Mouse (Mus musculus) cerebellum, adult 9-11 months (tissue): ENCODE measurements around the gene Dclk1.

Source experiments
- DNase-seq: peaks from one replicate; pipeline ENCODE4 v3.0.0; 2022

Gene Dclk1

GRCm38 (mm10) chr3:55543929-55544684, 301.9 kb downstream of the Dclk1 start:
- no peak for DNase-seq

DNA sequence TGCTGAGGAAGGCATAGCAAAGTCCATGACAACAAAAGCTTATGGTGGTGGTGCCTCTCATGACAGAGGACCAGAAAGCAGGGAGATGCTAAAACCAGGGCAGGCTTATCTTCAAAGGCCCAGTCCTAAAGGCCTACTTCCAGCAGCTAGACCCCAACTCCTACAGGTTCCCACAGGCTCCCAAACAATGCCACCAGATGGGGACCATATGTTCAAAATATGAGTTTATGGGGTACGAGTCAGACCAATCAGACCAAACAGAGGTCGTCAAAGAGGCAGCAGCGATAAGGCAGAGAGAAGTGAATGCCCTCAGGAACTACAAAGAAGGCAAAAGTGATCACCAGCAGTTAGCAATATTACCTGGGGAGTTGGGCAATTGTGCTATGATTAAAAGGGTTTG, 303.1 kb downstream of the Dclk1 start:
- no peak for DNase-seq

- no peak for DNase-seq
Measured at GRCm38 (mm10) chr3:55545916-55546315, 303.8 kb downstream of the Dclk1 start.

- DNase-seq = no peak
Measured at GRCm38 (mm10) chr3:55547106-55547505, 304.9 kb downstream of the Dclk1 start.

DNA sequence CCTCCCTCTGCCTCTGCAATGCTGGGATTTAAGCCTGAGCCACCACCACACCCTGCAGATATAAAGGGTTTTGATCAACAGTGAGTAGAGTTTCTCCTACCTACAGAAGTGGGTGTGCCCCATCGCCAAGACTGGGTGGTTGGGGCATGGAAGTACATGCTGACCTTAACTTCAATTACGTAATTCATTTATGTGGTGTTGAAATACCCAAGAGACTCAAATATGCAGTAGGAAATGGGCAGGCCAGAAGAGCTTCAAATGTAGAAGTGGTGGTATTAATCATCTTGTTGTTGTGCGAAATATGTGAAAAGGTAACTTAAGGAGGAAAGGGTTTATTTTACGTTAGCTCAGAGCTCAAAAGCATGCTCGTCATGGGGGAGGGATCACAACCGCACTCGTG, 307.2 kb downstream of the Dclk1 start:
- no peak for DNase-seq

DNA sequence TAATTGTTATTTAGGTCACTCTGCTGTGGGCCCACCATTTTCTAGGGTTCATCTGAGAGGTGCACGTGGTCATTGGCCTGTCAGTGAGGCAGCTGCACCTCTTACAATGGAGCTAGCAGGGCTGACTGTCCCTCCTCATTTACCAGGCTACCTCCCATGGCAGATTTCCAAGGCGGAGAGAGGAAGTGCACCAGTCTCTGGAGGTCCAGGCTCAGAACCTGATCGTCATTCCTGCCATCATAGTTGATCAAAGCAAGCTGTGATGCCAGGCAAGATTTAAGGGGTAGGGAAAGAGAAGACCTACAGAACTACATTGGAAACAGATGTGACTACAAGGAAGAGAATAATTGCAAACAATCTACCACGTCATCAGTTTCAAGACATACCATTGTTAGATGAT, 308.8 kb downstream of the Dclk1 start:
- DNase-seq = no peak

DNA sequence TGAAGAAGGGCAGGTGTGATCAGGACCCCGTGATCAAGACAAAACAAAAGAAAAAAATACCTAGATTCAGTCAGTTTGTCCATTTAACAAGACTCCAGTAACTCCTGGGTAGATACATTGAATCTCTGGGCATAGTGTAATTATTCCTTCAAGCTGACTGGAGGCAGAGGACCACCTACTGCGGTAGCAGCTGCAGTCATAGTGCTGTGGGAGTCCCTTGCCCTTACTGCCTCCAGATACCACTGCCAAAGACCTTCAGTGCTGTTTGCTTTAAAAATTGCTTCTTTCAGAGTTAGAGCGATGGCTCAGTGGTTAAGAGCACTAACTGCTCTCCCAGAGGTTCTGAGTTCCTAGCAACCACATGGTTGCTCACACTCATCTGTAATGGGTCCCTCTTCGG, 309.7 kb downstream of the Dclk1 start:
- DNase-seq = no peak

- DNase-seq = no peak
Measured at GRCm38 (mm10) chr3:55553031-55553430, 310.9 kb downstream of the Dclk1 start.

- DNase-seq = no peak
Measured at GRCm38 (mm10) chr3:55555848-55556247, 313.7 kb downstream of the Dclk1 start.

GRCm38 (mm10) chr3:55558570-55558969, 316.4 kb downstream of the Dclk1 start:
- no peak for DNase-seq

- DNase-seq = no peak
Measured at GRCm38 (mm10) chr3:55567476-55567875, 325.3 kb downstream of the Dclk1 start.

DNA sequence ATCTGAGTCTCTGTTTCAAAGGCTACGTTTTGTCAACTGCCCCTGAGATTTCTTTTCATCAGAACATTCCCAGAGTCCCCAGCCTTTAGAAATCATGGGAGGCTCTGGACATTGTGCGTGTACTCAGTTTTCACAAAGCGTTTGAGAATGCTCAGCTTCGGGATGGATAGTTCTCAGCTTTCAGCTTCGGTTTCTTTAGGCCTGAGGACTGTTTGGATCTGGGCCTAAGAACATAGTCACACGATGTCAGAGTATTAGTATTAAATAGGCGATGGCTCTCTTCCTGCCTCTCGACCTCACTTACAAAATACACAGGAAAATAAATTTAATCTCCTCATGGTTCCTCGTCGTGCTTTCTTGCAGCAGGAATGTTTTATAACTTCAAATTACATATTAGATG, 327.4 kb downstream of the Dclk1 start:
- no peak for DNase-seq

GRCm38 (mm10) chr3:55571034-55571433, 328.9 kb downstream of the Dclk1 start:
- DNase-seq = no peak

DNA sequence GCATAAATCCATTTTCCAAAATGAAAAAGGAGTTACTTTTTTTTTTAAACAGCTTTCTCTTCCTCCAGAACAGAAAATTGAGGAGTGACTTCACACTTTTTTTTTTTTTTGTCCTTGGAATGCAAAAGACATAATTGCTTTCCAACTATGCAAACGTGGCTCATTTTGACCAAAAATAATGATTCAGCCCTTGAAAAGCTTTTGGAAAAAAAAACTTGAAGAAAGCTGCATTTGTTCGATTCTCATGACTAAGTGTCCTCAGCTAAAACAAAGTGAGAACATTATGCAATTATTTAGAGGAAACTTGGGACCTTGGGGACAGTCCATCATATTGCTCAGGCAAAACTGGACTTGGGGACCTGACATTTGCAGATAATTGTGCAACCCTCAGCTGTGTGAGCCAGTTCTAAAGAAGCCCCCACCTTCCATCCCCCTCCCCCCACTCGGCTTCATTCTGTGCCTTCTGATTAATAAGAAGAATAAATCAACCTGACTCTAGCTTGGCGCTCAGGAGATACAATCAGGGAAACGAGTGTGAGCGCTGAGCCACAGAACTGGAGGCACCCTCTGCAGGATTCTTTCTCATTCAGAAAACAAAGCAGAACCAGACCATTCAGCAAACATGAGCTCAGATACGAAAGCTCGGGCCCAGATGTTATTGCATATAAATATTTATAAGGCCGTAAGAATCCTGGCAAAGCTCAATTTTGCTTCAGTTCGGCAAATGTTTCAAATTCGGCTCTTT, 329.6 kb downstream of the Dclk1 start:
- DNase-seq = no peak

DNA sequence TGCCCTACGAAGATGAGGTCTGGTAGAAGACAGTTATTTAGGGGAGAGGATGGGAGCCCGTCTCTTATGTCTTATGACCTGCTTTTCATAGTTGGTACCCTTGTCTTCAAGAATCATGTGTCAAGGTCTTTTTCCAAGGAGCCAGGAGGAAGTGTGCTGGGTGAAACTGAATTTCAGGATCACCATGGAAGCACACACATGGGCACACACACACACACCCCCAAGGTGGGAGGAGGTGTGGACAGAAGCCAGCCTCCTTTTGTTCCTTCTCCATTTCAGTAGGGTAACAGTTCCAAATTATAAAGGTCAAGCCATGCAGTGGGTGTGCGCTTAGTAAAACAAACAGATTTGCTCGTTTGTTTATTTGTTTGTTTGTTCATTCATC, 330.1 kb downstream of the Dclk1 start:
- no peak for DNase-seq

DNA sequence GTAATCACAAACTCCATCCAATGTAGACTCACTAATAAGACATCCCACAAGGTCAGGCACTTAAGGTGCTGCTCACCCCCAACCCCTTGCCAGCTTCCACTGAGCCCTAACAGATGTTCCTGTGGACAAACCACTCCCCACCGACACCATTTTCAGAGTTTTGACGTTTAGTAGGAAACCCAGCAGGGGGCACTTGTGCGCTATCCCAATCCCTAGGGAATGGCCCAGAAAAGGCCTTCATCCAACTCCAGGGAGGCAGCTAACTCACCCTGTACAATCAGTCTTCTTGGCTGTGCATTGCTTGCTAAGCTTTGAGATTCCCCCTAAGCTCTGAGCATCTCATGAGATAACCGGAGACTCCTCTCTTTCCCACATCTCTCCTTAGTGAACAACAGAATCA, 331.8 kb downstream of the Dclk1 start:
- DNase-seq = no peak

DNA sequence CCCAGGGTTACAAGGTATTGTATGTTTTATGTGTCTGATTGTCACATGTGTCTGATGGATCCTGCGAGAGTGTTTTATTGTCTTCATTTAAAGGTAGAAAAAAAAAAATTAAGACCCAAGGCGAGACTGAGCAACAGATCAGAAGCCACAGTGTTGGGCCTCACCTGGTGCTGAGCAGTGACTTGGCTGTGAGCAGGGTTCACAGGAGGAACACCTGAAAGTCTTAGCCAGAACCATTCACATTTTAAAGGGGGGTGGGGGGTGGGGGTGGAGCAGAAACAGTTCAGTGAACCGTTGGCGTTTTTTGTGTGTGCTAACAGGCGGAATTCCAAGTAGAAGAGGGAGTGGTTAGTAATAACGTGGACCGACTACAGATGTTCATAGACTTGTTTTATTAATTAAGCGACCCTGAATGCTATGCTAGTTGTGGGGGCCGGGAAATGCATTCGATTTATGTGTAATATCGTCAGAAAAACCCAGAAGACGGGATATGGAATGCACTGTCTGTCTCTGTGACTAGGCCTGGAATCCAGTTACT, 345.3 kb downstream of the Dclk1 start:
- no peak for DNase-seq

- DNase-seq = no peak
Measured at GRCm38 (mm10) chr3:55587972-55588946, 346.1 kb downstream of the Dclk1 start.
